Mouse (Mus musculus): ENCODE measurements around the gene Psmc2.

DNA sequence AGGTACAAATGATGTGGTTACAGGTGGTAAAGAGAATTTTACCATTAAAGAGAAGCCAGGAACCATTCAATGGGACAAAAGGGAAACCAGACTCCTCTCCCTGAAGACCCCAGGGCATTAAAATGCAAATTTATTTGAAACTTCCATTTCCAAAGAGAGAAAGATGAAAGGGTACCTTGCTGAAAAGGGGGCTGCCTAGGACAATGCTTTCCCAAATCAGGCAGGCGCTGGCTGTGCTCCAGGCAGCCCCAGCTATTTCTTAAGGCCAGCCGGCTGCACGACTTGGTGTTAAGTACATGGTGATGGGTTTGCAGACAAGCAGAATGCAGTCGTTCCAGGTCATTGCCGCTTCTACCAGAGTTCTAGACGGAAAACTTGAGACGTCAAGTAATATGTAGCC is 41.3 kb downstream of the Psmc2 start:
- TF ChIP-seq CTCF (conservative IDR thresholded peaks at IDR 0.05; ENCODE audit: insufficient read depth, insufficient read length, low read depth, low read length) (no peak), POLR2A (IDR thresholded peaks at IDR 0.05; ENCODE audit: low read depth, low read length) (no peak)
